Mouse (Mus musculus): ENCODE measurements around the gene Dync2li1. TPM values are rescaled to one million over a fixed set of nuclear protein-coding genes. Genes with fewer than 3 reads are reported as not detected.
A peak's percentile ranks its signal among the peaks of the same experiment; 100 is the strongest.

The Dync2li1 gene
- polyA plus RNA-seq (2016; fragmentation: Nextera tagmentation; extraction: Ambion mirVana): 34.2 and 34.6 TPM in 2 replicates

DNA sequence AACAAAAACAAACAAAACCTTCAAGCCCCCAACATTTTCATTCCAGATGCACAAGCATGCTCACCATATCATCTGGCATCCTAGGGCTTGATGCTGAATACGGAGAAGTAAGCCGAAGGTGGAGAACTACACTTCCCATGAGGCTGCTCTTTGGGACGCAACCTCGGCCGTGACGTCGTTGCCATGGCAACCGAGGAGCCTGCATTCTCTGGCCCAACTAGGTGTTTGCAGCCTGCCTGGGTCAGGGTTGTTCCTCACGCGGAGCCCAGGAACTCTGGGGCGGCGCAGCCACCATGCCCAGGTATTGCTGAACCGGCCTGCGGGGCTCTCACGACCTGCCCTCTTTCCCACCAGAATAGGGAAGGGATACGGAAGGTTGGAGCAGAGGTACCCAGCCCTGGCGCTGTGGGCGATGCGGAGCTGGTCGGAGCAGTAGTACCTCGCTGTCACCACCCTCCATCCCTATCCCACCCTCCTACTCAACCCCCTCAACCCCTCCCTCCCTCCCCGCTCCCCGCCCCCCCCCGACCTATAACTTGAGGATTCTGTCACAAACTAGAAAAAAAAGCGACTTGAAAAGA, at the start of gene Dync2li1:
Gene Dync2li1, plus strand, starts transcription at position 221 of the 581 bp plus-strand sequence.
- H3K4me1 ChIP-seq: peaks cover 5% of the 10 kb centered on the region

DNA sequence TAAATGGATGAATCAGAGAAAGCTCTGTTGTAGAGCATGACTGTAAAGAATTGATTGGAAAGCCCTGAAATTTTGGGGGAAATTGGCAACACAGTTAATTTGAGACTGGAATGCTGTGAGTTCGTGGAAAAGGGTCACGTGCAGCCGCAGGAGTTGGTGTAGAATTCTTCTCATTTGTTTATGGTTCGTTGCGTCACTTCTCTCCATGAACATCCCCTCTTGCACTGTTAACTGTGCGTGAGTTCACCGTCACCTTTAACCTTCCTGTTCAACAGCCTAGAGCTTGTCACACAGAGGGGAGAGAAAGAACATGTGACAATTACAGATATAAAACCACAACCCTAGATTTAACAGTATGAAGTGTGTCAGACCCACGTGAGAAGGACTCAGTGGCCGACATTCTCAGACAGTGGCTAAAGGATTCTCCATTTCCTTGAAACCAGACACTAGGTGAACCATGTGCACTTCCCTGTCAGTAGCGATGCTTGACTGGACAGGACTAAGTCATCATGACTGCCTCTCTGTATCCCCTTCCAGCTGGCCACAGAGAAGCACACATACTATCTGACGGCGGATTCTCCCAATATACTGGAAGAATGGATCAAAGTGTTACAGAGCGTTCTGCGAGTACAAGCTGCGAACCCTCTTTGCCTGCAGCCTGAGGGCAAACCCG, 49.5 kb upstream of the Dync2li1 start:
- WGBS: 87% methylated on average over 16 of the region's 16 CpGs
- Histone ChIP-seq H3K4me3 (replicated peaks) (no peak overlapping the region), H3K9ac (no peak overlapping the region), H3K36me3 (replicated peaks) (no peaks in the 10 kb centered on the region), H3K4me1 (0 out of 2 replicates have a peak, but pooled peaks cover 8% of the 10 kb centered on the region), H3K4me2 (no peak overlapping the region), H3K27ac (no peak overlapping the region), H3K27me3 (no peaks in the 10 kb centered on the region), H3K9me3 (no peaks in the 10 kb centered on the region)
- ATAC-seq (ENCODE audit: low FRiP score): no peak

More for the DNA sequence above, at the start of gene Dync2li1:
- Histone ChIP-seq H3K27ac (no peak within 1 kb of the TSS), H3K9ac (peak within 1 kb of the TSS; percentile 50), H3K27me3 (no peaks in the 10 kb centered on the region), H3K4me2 (peak within 1 kb of the TSS; percentile 75), H3K4me3 (replicated peaks) (peak within 1 kb of the TSS; percentile 52), H3K36me3 (replicated peaks) (no peaks in the 10 kb centered on the region), H3K9me3 (no peaks in the 10 kb centered on the region)
- peak; percentile 98 for ATAC-seq (ENCODE audit: low FRiP score)
- under 1% methylated on average over 25 of the region's 25 CpGs for WGBS

DNA sequence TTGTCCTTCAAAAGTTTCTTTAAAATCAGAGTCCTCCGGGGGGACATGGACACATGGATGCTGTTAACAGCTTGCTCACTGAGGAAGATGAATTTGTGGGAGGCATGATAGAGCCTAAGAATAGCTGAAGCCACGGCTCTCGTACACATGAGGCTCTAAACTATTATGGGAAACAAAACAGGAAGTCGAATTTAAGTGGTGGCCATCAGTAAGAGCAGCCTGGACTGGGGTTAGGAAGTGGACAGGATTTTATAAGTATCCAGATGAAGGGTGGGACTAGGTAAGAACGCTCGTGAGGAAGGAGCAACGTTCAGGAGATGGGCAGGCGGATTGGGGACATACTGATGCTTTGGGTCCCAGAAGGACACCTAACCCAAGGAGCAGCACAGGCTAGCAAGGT, 47.0 kb upstream of the Dync2li1 start:
- no peak for ATAC-seq (ENCODE audit: low FRiP score)
- Histone ChIP-seq H3K27me3 (no peaks in the 10 kb centered on the region), H3K9me3 (no peaks in the 10 kb centered on the region), H3K36me3 (replicated peaks) (no peaks in the 10 kb centered on the region), H3K4me2 (no peak overlapping the region), H3K27ac (no peak overlapping the region), H3K9ac (no peak overlapping the region), H3K4me3 (replicated peaks) (no peak overlapping the region), H3K4me1 (0 out of 2 replicates have a peak, but pooled peaks cover 9% of the 10 kb centered on the region)
- WGBS: 85% methylated on average over 8 of the region's 8 CpGs

DNA sequence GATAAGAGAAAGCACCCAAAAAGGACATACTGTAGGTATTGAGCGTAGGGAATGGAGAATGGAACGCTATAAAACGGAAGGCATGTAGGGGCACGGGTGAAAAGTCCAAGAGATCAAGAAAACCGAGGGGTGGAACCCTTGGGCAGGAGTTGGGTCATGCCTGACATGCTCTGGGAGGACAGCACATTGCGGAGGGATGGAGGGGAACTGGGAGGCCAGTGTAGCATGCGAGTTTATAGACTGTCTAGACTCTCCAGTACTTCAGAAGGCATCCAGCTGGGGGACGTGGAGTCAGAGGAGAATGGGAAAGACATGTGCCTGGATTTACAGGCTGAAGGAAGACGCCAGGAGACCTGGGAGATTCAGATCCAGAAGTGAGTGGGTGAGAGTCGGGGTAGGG, 46.5 kb upstream of the Dync2li1 start:
- Histone ChIP-seq H3K4me3 (replicated peaks) (no peak overlapping the region), H3K27me3 (no peaks in the 10 kb centered on the region), H3K4me2 (no peak overlapping the region), H3K36me3 (replicated peaks) (no peaks in the 10 kb centered on the region), H3K27ac (no peak overlapping the region), H3K9ac (no peak overlapping the region), H3K9me3 (no peaks in the 10 kb centered on the region), H3K4me1 (0 out of 2 replicates have a peak, but pooled peaks cover 9% of the 10 kb centered on the region)
- ATAC-seq (ENCODE audit: low FRiP score): no peak
- 89% methylated on average over 10 of the region's 10 CpGs for WGBS

DNA sequence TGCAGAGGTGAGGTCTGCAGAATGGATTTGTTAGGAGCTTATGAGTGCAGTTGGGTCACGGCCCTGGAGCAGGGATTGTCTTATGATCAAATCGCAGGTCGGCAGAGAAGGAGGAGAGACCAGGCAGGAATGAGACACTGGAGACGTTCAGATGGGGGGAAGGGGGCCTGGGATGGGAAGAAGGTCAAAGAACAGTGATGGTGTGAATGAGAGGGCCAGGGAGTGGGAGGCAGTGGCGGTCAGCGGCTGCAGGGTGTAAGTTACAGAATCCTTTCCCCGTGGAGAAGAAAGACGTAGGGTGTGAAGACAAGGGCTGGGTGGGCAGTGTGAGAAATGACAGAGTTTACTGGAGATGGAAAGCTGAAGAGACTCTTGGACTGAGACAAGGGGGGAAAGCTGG, 45.5 kb upstream of the Dync2li1 start:
- ATAC-seq (ENCODE audit: low FRiP score): no peak
- WGBS: 56% methylated on average over 8 of the region's 8 CpGs
- H3K27ac ChIP-seq: no peak overlapping the region

DNA sequence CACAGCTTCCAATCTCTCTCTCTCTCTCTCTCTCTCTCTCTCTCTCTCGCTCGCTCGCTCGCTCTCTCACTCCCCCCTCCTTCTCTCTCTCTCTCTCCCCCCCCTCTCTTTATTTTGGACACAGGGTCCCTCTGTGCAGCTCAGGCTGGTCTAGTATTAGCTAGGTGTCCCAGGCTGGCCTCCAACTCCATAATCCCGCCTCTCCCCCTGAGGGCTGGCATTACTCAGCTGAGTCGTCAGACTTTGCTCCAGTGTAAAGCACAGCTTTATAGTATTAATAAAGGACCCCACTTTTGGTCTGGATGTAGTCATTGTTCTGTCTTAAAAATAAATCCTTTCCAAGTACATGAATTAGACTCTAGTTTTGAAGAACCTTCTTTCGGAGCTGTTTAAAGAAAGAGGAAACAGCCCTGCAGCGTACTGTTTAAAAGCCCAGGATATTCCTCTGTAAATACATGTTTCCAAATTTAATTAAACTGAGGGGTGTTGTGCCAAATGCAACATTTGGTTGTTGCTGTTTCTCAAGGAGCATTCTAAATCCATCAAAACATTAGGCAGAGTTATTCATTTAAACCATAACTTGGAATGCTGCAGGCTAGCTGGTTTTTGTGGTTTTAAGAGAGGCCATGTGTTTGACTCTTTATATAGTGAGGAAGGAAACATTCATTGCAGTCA, 44.4 kb upstream of the Dync2li1 start:
- Histone ChIP-seq H3K36me3 (replicated peaks) (no peaks in the 10 kb centered on the region), H3K27ac (no peak overlapping the region), H3K9ac (no peak overlapping the region), H3K4me1 (0 out of 2 replicates have a peak, but pooled peaks cover 9% of the 10 kb centered on the region), H3K27me3 (no peaks in the 10 kb centered on the region), H3K4me2 (no peak overlapping the region), H3K9me3 (no peaks in the 10 kb centered on the region), H3K4me3 (replicated peaks) (no peak overlapping the region)
- 68% methylated on average over 8 of the region's 8 CpGs for WGBS
- ATAC-seq (ENCODE audit: low FRiP score): no peak

More for the DNA sequence above, 45.5 kb upstream of the Dync2li1 start:
- H3K4me1 ChIP-seq: 0 out of 2 replicates have a peak, but pooled peaks cover 9% of the 10 kb centered on the region
- no peak overlapping the region for H3K9ac ChIP-seq
- no peak overlapping the region for H3K4me2 ChIP-seq
- no peaks in the 10 kb centered on the region for H3K36me3 ChIP-seq (replicated peaks)
- H3K4me3 ChIP-seq (replicated peaks): no peak overlapping the region
- no peaks in the 10 kb centered on the region for H3K27me3 ChIP-seq
- no peaks in the 10 kb centered on the region for H3K9me3 ChIP-seq

DNA sequence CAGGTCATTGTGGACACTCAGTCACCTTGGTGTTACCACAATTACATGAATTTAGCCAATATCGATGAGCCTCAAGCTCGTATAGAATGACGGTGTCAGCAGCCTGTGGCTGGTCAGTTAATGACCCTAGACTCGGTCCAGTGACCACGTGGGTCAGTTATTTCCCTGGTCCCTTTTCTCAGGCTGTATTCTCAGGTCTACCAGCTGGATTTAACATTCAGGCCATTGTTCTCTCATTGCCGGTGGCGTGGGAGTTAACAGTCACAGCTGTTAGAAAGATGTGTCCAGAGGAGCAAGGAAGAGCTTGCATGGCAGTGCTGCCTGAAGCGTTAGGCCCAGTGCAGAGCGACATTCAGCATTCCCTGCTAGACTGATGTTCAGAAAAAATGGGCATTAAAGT, 42.2 kb upstream of the Dync2li1 start:
- H3K36me3 ChIP-seq (replicated peaks): no peaks in the 10 kb centered on the region
- H3K4me2 ChIP-seq: no peak overlapping the region
- 0 out of 2 replicates have a peak, but pooled peaks cover 9% of the 10 kb centered on the region for H3K4me1 ChIP-seq
- H3K9ac ChIP-seq: no peak overlapping the region
- 79% methylated on average over 9 of the region's 9 CpGs for WGBS
- H3K4me3 ChIP-seq (replicated peaks): no peak overlapping the region
- ATAC-seq (ENCODE audit: low FRiP score): no peak
- H3K27me3 ChIP-seq: no peaks in the 10 kb centered on the region
- no peak overlapping the region for H3K27ac ChIP-seq
- H3K9me3 ChIP-seq: no peaks in the 10 kb centered on the region

DNA sequence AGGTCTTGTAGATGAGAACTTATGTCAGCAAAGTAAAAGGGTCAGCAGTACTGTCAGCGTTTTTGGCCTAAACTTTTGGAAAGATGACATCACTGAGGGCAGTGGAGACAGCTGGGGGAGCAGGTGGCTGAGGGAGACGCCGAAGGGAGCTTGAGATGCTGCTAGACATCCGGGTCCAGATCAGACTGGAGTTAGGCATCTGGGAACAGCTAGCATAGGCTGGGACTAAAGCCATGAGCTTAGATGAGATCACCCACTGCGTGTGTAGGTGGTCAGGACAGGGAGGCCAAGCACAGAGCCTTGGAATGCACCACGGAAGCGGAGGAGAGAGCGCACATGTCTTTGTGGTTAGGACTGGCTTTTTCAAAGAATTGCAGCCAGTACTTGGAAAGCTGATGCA, 41.2 kb upstream of the Dync2li1 start:
- Histone ChIP-seq H3K4me3 (replicated peaks) (no peak overlapping the region), H3K36me3 (replicated peaks) (no peaks in the 10 kb centered on the region), H3K27ac (no peak overlapping the region), H3K9ac (no peak overlapping the region), H3K9me3 (no peaks in the 10 kb centered on the region), H3K4me2 (no peak overlapping the region), H3K4me1 (0 out of 2 replicates have a peak, but pooled peaks cover 9% of the 10 kb centered on the region), H3K27me3 (no peaks in the 10 kb centered on the region)
- WGBS: 85% methylated on average over 8 of the region's 8 CpGs
- no peak for ATAC-seq (ENCODE audit: low FRiP score)

DNA sequence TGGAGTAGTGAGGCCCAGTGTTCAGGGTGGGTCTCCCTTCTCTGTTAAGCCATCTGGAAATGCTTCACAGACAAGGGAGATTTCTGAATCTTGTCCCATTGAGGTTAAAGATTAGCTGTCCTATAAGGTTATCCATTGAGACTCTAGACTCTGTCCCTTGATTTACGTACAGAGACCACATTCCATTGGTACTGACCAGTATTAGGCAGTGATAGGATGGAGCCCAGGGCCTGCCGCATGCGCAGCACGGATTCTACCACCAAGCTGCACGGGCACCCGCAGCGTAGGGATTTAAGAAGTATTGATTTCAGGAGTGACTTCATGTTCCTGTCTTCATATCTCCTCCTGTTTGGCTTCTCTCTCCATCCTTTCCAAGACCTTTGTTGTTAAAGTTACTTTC, 36.2 kb upstream of the Dync2li1 start:
- no peaks in the 10 kb centered on the region for H3K4me1 ChIP-seq
- no peak for ATAC-seq (ENCODE audit: low FRiP score)
- H3K4me2 ChIP-seq: no peak overlapping the region
- H3K27me3 ChIP-seq: no peaks in the 10 kb centered on the region
- peaks cover 8% of the 10 kb centered on the region for H3K36me3 ChIP-seq (replicated peaks)
- H3K9me3 ChIP-seq: no peaks in the 10 kb centered on the region
- WGBS: 95% methylated on average over 7 of the region's 7 CpGs
- no peak overlapping the region for H3K9ac ChIP-seq
- no peak overlapping the region for H3K4me3 ChIP-seq (replicated peaks)
- no peak overlapping the region for H3K27ac ChIP-seq

DNA sequence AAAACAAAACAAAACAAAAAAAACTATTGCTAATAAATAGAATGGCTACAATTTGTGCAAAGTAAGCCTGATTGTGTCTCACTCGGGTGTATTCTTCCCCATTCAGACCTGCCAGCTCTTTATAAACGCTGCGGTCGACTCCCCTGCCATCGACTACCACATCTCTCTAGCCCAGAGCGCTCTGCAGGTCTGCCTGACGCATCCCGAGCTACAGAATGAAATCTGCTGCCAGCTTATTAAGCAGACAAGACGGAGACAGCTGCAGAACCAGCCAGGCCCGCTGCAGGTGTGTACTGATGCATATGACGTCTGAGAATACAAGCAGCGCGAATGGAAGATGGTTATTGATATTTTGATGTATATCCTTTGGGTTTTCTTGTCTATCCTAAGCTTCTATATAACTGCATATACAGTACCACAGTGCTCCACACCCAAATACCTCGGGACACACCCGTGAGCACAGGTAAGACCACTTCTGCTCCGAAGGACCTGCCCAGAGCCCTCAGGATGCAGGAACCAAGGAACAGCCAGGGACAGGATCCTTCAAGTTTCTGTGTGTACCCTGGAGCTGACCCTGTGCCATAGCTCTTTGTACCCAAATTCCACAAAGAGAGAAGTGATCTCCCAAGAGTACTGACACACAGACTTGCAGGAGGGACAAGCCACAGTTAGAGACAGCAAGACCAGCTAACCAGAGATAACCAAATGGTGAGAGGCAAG, 34.7 kb upstream of the Dync2li1 start:
- Histone ChIP-seq H3K4me2 (no peak overlapping the region), H3K9ac (no peak overlapping the region), H3K27me3 (no peaks in the 10 kb centered on the region), H3K36me3 (replicated peaks) (peaks cover 8% of the 10 kb centered on the region), H3K9me3 (no peaks in the 10 kb centered on the region), H3K4me1 (peaks cover 7% of the 10 kb centered on the region), H3K27ac (no peak overlapping the region), H3K4me3 (replicated peaks) (no peak overlapping the region)
- 85% methylated on average over 16 of the region's 16 CpGs for WGBS
- no peak for ATAC-seq (ENCODE audit: low FRiP score)

DNA sequence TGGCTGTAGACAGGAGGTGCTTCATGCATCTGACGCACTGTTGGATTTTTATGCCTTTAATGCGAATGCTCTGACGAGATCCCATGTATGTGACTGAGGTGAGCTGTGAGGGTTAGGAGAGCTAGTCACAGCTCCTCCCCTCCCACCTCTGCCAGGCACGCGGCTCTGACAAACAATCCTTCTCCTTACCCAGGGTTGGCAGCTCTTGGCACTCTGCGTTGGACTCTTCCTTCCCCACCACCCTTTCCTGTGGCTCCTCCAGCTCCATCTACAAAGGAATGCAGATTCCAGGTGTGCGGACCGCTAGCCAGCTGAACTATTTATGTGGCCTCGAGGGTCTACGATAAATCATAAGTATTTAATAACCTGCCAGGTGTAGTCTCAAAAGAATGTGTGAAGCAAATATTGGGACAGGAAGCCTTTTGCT, 30.3 kb upstream of the Dync2li1 start:
- no peak for ATAC-seq (ENCODE audit: low FRiP score)
- 55% methylated on average over 10 of the region's 10 CpGs for WGBS
- peaks cover 8% of the 10 kb centered on the region for H3K36me3 ChIP-seq (replicated peaks)
- peak overlapping the region; percentile 15 for H3K4me2 ChIP-seq
- H3K9me3 ChIP-seq: no peaks in the 10 kb centered on the region
- no peak overlapping the region for H3K9ac ChIP-seq
- H3K27ac ChIP-seq: 0 out of 2 replicates have a peak overlapping the region, but pooled peaks have one; percentile 36
- no peak overlapping the region for H3K4me3 ChIP-seq (replicated peaks)
- H3K4me1 ChIP-seq: peaks cover 10% of the 10 kb centered on the region
- H3K27me3 ChIP-seq: no peaks in the 10 kb centered on the region

DNA sequence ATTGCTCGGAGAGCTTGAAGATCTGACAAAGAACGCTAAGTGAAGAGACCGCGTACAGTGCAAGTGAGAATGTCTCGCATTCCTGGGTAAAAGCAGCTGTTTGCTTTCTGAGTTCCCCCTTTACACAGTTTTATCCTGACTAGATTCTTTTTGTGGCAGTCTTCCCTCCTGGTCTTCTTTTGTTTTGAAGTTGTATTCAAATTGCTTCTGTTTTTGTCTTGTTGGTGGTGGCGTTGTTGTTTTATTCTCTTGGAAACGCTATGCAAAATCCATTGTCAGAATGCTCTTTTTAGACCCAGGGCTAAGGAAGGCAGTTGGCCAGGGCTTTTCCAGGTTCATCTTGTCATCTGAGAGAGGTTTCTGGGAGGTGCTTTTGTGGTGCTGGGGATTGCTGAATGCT, 29.8 kb upstream of the Dync2li1 start:
- Histone ChIP-seq H3K9me3 (no peaks in the 10 kb centered on the region), H3K4me1 (peaks cover 10% of the 10 kb centered on the region), H3K4me2 (peak overlapping the region; percentile 15; the same call in 1 of the 2 replicates), H3K27ac (no peak overlapping the region), H3K4me3 (replicated peaks) (no peak overlapping the region), H3K9ac (no peak overlapping the region), H3K36me3 (replicated peaks) (peaks cover 7% of the 10 kb centered on the region), H3K27me3 (no peaks in the 10 kb centered on the region)
- 42% methylated on average over 7 of the region's 7 CpGs for WGBS
- no peak for ATAC-seq (ENCODE audit: low FRiP score)
